Mouse (Mus musculus): ENCODE measurements at regions not wholly inside any gene's neighbourhood (a gene's known extent, or its start where the extent isn't known, plus 50 kb on each side); places are given as distances from the start of the nearest gene placed in this dataset.
"Not testable (repeated sequence)": the region's sequence is repeated elsewhere in the genome, so short reads cannot be mapped to it uniquely, and the experiment has no call there.

GRCm38 (mm10) chr10:46629876-46630275 lies 1052.2 kb downstream of the Hace1 start:
- in situ Hi-C loops (cut with MboI, MseI): no loop called here

GRCm38 (mm10) chr10:46663041-46663440 lies 1085.4 kb downstream of the Hace1 start:
- in situ Hi-C loops (cut with MboI, MseI): no loop called here

DNA sequence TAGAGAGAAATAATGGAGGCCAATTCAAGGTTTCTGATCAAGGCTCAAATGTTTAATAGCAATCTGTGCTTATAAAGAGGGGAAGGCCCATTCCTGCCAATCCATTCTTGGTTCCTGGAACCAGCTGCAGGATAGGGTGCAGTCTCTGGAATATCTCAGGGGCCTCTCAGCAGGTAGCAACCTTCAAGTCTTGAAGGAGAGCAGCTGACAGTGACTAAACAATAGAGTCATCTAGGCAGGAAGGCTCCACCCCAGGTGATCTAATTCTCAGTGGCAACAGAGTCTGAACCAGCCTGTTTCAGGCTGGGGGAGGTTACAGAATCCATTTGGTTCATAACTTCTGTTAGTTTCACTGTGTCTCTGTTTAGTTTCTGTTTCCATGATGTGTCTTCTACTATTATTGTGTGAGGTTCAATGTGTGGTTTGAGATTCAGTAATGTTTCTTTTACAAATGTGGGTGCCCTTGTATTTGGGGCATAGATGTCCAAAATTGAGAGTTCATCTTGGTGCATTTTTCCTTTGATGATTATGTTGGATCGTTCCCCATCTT lies 1112.3 kb downstream of the Hace1 start:
- in situ Hi-C loops (cut with MboI, MseI): not testable (repeated sequence)

DNA sequence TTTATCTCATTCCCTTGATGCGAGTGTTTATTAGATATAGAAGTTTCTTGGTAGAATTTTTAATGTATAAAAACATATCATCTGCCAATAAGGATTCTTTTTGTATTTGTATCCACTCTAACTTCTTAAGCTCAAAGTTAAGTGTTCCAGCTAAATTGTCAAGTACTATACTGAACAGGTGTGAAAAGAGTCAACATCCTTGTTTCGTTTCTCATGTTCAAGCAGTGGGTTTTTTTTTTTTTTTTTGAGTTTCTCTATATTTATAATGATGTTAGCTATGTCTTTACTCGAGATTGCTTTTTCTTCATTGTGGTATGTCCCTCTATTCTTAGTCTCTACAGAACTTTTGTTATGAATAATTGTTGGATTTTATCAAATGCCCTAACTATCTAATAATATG lies 1115.0 kb downstream of the Hace1 start:
- in situ Hi-C loops (cut with MboI, MseI): no loop called here

DNA sequence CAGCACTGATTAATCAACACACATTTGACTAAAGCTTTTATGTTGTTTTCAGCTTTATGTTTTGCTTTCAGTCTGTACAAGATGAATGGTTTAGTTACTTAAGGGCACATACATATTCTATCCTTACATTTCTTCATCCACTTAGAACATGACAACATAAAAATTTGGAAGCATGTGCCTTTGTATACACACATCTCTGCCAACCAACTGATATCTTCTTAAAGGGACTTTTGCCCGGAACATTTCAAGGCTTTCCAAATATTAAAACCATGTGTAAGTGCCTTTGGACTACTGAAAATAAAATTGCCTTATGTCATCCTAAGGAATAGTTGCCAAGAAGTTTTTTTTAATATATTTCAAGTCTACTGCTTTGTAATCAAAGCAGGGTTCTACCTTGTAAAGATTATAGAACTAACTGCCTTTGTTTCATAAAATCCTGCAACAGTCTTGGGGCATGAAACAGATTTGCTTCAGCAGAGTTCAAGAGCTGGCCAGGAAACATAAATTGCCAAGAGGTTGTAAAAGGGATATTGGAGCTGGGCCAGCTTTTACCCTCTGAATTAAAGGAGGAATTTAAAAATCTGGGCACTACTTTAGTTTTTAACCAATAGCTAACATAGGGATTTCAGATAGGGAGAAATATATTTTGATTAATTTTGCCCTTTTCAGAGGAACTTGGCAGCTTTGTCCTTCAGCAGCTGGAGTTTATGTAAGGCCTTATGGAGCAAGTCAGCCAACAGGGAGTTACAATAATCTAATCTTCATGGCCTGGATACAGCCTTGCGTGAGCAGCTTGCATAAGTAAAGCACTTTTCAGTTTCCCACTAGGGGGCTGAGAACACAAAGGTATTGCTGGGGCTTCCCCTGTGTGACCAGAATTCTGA lies 1120.0 kb downstream of the Hace1 start:
- in situ Hi-C loops (cut with MboI, MseI): no loop called here

DNA sequence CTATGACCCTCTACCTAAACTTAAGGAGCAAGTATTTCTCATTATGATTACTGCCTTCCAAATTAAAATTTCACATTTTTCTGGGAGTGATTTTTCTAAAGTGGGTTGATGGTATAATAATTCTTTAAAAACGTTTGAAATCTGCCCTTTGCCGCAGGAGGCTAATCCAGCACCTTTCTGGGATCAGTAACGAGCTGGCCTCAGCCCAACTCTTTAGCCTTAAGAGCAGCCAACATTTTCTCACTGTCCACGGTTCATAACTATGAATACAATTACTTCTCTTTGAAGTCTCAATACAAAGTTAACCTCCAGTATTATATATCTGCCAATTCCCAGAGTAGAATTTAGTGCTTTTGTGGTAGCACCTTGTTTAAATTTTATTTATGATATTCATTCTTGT lies 1123.6 kb downstream of the Hace1 start:
- in situ Hi-C loops (cut with MboI, MseI): no loop called here

DNA sequence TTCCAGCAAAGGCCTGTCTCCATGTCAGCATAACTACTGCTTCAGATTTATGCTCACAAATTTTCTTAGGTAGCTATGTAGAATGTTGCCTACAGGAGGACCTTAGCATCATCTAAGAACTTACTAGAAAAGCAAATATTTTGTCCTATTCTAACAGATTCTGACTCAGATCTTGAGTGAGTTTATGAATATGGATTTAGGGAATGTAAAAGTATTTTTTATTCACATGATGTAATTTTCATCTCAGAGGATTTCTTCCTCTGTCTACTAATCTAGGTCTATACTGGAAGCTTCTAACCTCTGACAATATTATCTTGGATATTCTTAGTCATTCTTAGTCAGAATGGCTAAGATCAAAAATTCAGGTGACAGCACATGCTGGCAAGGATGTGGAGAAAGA lies 1130.4 kb downstream of the Hace1 start:
- in situ Hi-C loops (cut with MboI, MseI): not testable (repeated sequence)

DNA sequence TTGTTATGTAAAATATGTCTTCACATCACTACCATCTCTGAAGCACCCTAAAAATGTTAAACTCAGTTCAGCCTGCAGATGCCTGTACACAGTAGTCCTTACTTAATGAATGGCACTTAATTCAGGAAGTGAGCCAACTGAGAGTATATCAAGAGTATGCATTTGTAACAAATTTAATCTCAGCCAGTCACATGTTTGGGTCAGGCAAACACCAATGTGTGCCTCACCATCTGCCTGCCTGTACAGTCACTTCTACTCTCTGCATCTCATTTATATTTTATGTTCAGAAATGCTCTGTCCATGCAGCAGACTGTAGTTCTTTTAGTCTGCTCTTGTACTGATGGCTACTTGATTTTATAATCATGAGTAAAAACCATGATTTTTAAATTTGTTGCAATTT lies 1135.1 kb downstream of the Hace1 start:
- in situ Hi-C loops (cut with MboI, MseI): no loop called here

- in situ Hi-C loops (cut with MboI, MseI): no loop called here
Observed at GRCm38 (mm10) chr10:46718349-46719087, 1140.9 kb downstream of the Hace1 start.

- in situ Hi-C loops (cut with MboI, MseI): no loop called here
Observed at GRCm38 (mm10) chr10:46719088-46719469, 1141.5 kb downstream of the Hace1 start.

DNA sequence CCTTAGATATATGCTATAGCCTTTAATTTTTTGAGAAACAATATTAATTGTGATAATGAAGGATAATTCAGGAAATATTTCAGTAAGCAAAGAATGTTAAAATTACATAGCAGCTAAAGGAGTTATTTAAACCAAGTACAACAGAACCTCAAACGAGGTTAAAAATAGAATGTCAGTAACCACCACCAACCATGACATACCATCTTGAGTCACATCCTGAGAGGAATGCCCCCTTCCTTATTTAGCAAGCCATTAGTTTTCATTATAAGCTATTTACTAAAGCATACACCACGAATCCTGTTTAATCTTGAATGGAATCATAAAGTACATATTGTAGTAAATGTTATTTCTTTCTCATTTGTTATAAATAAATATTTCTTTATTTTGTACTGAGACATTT lies 1146.0 kb downstream of the Hace1 start:
- in situ Hi-C loops (cut with MboI, MseI): no loop called here

DNA sequence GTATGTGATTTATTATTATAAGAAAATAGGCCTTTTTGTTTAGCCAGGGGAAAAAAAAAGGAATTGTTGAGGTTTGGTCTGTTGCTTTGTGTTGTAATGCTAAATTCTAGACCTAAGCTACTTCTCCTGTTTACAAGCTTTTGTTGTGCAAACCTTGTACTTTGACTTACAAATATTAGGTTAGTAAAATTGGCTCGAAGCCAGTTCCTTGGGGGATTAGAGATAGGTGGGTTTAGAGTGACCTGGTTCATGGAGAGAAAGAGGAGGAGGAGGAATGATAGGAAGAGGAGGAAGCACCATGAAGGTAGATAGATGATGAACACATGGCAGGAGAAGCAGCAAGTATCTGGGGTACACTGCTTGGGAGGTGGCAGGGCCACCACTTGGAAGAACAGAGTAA lies 1153.0 kb downstream of the Hace1 start:
- in situ Hi-C loops (cut with MboI, MseI): no loop called here

DNA sequence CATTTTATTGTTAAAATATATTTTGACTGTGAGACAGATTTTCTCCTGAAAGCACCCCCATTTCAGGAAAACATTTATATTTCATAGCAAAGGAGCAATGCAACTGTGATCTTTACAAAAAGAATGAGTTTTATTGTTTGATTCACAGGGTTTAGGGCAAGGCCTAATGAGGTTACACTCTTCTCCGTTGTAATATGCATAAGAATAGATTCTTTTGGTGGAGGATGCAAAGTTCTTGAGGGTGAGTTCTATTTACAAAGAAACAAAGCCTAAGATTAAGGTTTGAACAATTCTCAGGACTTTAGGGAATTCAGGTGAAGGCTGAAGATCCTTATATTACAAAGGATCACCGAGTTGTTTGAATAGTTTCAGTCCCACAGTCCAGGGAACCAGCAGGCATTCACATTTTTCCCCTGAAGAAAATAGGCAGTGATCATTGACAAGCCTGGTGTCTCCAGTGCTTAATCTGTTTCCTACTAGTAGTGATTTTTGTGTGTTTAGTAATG lies 1156.2 kb downstream of the Hace1 start:
- in situ Hi-C loops (cut with MboI, MseI): no loop called here

DNA sequence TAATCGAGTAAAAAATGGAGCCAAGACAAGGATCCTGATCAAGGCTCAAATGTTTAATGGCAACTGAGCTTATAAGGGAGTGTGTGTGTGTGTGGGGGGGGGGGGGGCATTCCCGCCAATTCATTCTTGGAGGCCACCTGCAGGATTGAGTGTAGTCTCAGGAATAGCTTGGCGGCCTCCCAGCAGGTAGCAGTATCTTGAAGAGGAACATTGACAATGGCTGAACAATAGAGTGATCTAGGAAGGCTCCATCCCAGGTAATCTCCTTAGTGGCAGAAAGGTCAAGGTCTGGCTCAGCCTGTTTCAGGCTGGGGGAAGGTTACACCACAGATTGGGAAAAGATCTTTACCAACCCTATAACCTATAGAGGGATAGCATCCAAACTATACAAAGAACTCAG lies 1163.5 kb downstream of the Hace1 start:
- in situ Hi-C loops (cut with MboI, MseI): no loop called here

- in situ Hi-C loops (cut with MboI, MseI): no loop called here
Observed at GRCm38 (mm10) chr10:46742131-46742530, 1164.5 kb downstream of the Hace1 start.

DNA sequence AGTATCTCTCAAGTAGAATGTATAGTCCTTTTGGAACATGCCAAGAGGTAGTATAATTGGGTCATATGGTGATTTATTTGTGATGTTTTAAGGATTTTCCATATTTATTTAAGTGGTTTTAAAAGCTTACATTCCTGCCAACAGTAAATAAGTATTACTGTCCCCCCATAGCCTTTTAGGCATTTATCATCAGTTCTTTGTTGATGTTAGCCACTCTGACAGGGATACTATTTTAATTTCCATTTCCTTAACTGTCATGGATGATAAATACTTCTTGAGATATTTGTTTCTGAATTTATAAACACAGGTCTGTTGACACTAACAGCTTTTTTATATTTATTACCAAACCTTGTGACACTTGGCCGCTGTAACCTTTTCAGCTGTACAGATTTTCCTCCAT lies 1183.3 kb downstream of the Hace1 start:
- in situ Hi-C loops (cut with MboI, MseI): no loop called here

DNA sequence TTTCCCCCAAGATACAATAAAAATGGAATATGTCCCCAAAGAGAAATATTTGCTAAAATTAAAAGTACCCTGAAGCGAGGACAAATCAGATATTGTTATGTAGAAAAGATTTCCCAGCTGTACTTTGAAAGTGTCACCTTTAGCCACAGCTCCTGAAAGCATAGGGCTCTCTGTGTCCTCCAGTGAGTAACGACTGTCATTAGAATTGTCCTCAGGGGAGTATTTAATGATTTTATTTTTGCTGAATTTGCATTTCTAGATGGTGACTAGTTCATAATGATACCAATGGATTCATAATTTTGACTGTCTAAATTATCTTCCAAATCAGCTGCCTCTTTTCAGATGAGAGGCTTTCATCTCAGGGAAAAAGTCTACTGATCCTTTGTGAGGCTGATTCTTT lies 1201.1 kb downstream of the Hace1 start:
- in situ Hi-C loops (cut with MboI, MseI): loop anchor here in 1 of 2 experiments (25.0 kb wide), 1 partner anchor 591 kb away; no protein-coding TSS in a partner anchor

DNA sequence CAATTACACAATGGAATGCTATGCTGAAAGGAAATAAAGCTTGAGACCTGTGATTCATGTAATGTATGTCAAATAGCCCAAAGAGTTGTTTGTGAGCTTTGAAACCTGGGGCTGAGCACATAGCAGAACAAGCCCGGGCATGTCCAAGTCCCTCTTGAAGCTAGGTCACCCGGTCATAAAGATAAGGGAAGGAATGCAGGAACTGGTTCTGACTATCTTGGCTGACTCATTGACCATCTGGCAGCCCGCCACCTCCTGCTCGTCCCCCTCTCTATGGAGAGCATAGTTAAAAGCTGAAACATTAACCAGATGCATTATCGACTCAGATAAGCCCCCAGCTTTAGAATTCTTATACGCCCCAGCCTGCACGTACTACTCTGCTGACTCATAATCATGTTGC lies 1208.1 kb downstream of the Hace1 start:
- in situ Hi-C loops (cut with MboI, MseI): loop anchor here in 1 of 2 experiments (25.0 kb wide), 1 partner anchor 598 kb away; no protein-coding TSS in a partner anchor

GRCm38 (mm10) chr10:46814271-46814670 lies 1236.6 kb downstream of the Hace1 start:
- in situ Hi-C loops (cut with MboI, MseI): no loop called here

- in situ Hi-C loops (cut with MboI, MseI): no loop called here
Observed at GRCm38 (mm10) chr10:46819133-46819532, 1241.5 kb downstream of the Hace1 start.

- in situ Hi-C loops (cut with MboI, MseI): no loop called here
Observed at GRCm38 (mm10) chr10:46819965-46820364, 1242.3 kb downstream of the Hace1 start.

GRCm38 (mm10) chr10:46823837-46824236 lies 1246.2 kb downstream of the Hace1 start:
- in situ Hi-C loops (cut with MboI, MseI): no loop called here
